Mouse (Mus musculus) liver, adult 2 months (tissue): ENCODE data around the gene Cdh4.

Experiments used
- CTCF ChIP-seq: fragments of 200-500 bp; IDR thresholded peaks from 2 replicates; pipeline ENCODE4 v1.5.1; 2011; ENCODE audit warnings: low read depth, low read length, control low read depth
- POLR2A ChIP-seq: fragments of 200-500 bp; IDR thresholded peaks from 2 replicates; pipeline ENCODE4 v1.6.1; 2011; ENCODE audit warnings: low read length, control low read depth; ENCODE audit not compliant: insufficient read depth; ENCODE audit errors: extremely low read depth

DNA sequence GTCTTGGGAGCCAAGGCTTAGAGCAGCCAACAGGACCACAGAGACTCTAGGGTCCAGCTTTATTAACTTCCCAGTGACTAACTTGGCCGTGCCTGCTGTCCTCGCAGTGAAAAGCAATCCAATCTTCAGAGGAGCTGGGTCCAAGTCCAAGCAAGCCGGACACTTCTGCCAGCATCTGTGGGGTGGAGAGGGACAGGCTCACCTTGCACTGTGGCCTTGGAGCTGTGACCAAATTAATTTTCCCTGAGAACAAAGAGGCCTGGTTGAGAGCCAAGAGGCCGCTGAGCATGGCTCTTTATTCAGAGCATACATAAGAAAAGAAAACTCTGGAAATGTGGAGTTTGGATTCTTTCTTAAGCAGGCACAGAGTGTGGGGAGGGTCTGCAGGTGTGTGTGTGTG lies 152.8 kb downstream of the Cdh4 start:
- no peak for TF ChIP-seq CTCF
- TF ChIP-seq POLR2A: no peak
